Mouse (Mus musculus): Measurements from ENCODE around the gene Gal3st2. TPM values are rescaled to one million over a fixed set of nuclear protein-coding genes. Genes with fewer than 3 reads are reported as not detected.
"Not testable (repeated sequence)": the region's sequence is repeated elsewhere in the genome, so short reads cannot be mapped to it uniquely, and the experiment has no call there.

Gal3st2 gene
- not detected in 3 replicates for total RNA-seq (2017)

DNA sequence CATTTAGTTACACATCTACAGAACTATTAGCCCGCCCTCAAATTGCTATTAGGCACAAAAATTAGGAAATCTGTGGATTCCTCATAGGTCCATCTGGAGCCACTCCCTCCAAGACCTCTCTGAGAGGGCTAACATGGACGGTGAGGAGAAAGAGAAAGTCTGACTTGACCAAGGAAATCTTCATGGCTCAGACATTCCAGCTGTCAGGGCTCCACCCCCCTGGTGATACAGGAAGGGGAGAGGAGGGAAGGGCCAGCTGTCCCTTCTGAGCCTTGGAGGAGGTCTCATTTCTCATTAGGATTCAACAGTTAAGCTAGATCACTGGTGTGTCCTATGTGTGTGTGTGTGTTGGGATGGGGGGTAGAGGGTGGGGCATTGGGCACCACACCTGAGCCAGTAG, at the start of gene Gal3st2:
TSS of gene Gal3st2 (plus strand) at position 259 of the 400 bp plus-strand sequence.
- not testable (repeated sequence) for ATAC-seq (replicated peaks; ENCODE audit: insufficient number of reproducible peaks, low FRiP score, low TSS enrichment, poor library complexity, severe bottlenecking)

DNA sequence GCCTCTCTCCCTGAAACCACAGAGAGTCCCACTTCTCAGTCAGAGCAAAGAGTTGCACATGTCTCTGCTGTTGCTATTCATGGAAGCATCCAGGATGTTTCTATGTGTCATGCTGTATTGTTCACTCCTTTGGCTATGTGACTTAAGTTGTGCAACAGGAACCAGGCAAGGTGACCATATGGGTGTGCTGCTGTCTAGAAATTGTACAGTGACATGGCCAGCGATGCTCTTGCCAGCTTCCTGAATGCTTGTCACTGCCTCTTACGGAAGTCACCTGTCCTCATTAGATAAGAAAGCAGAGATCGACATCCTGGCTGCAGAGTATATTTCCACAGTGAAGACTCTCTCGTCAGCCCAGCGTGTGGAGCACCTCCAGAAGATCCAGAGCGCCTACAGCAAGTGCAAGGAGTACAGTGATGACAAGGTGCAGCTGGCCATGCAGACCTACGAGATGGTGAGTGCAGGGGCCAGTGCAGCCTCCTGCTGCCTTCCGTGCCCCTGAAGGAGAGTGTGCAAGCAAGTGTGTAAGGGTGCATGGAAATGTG, 49.5 kb upstream of the Gal3st2 start:
- no peak for ATAC-seq (replicated peaks; ENCODE audit: insufficient number of reproducible peaks, low FRiP score, low TSS enrichment, poor library complexity, severe bottlenecking)

DNA sequence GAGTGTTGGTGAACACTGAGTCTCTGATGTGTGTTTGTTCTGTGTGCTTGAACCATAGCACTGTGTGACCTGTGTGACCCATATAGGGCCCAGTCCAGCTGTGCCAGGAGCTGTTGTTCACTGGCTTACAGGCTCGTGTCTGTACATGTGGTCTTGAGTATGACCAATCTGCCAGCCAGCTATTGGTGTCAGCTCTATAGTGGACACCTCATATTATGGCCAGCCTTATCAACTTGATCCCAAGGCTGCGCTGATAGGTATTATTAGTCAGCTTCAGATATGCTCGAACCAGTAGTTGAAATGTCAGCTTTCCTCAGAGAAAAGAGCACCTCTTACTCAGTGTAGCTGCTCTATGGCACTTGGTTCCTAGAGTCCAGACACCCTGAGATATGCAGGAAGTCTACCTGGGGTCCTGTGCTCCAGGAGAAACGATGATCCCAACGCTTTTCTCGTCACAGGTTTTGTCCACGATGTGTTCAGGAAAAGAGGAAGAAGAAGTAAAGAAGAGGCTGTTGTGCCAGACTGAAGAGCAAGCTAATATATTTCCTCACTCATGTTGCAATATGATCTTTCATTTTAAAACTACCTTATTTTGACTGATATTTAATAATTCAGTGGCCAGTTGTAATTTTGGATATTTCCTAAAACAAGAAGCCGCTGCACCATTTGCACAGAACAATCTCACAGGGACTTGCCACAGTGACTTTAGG, 43.1 kb upstream of the Gal3st2 start:
- ATAC-seq (replicated peaks; ENCODE audit: insufficient number of reproducible peaks, low FRiP score, low TSS enrichment, poor library complexity, severe bottlenecking) = no peak

DNA sequence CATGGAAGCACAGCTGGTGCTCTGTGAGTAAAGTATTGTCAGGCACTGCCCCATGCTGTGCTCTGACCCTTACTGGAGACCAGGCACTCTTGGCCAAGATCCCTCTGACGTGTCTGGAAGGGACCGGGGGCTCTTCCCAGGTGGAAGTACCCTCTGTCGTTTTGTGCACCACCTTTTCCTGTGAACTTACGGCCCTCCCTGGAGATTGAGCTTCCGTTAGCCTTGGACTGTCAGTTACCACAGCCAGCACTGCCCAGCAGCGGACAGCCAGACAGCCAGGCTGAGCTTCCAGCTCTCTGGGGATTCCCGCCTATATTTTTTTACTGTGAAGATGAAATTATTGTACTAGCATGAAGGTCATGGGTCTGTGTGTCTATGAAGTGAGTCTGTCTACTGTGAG, 42.4 kb upstream of the Gal3st2 start:
- ATAC-seq (replicated peaks; ENCODE audit: insufficient number of reproducible peaks, low FRiP score, low TSS enrichment, poor library complexity, severe bottlenecking) = no peak

GRCm38 (mm10) chr1:93823796-93824495, 37.2 kb upstream of the Gal3st2 start:
- ATAC-seq (replicated peaks; ENCODE audit: insufficient number of reproducible peaks, low FRiP score, low TSS enrichment, poor library complexity, severe bottlenecking) = no peak

- ATAC-seq (replicated peaks; ENCODE audit: insufficient number of reproducible peaks, low FRiP score, low TSS enrichment, poor library complexity, severe bottlenecking) = no peak
Measured at GRCm38 (mm10) chr1:93824609-93825008, 36.5 kb upstream of the Gal3st2 start, which contains the start of gene D2hgdh. Gene D2hgdh, plus strand, starts transcription at chr1:93824909.

- ATAC-seq (replicated peaks; ENCODE audit: insufficient number of reproducible peaks, low FRiP score, low TSS enrichment, poor library complexity, severe bottlenecking) = peak; percentile 87
Measured at GRCm38 (mm10) chr1:93825105-93825674, 35.9 kb upstream of the Gal3st2 start.

DNA sequence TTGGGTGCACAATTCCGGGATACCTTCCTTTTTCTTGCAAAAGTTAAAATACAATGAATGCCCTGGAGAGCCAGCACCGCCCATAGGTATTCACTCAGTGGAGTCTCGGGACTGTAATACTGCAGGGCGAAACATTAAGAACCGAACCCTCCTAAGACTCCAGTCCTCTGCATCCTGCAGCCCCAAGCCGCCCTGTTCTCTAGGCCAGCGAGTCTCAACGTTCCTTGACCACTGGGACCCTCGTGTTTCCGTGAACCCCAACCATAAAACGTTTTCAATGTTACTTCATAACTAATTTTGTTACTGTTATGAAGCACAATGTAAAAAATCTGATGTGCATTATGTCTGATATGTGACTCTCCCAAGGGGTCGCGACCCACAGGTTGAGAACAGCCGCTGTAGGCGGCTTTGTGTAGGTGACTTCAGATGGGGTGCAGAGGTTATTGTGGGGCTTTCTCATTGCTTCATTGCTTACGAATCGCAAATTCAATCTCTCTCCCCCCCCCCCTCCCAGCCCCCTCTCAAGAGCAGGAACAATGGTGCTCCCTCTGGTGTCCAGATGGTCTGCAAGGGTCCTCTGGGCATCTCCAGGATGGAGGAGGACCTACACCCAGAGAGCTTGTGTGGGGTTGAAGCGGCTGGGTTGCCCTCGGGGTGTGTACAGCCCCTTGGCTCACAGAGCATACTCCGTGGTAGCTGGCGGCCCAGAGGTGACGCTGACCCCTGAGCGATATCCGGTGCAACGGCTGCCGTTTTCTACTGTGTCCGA, 35.2 kb upstream of the Gal3st2 start:
- ATAC-seq (replicated peaks; ENCODE audit: insufficient number of reproducible peaks, low FRiP score, low TSS enrichment, poor library complexity, severe bottlenecking) = no peak

DNA sequence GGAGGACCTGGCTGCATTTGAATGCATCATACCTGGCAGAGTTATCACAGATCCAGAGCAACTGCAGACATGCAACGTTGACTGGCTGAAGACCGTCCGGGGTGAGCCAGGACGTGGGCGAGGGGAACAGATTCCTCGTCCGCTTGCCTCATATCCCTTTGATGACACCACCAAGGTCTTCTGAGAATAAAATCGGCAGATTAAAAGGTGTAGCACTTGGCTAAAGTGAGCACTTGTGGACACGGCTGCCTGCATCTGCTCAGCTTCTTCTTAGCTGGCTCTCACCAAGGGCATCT, 34.6 kb upstream of the Gal3st2 start:
- no peak for ATAC-seq (replicated peaks; ENCODE audit: insufficient number of reproducible peaks, low FRiP score, low TSS enrichment, poor library complexity, severe bottlenecking)

- ATAC-seq (replicated peaks; ENCODE audit: insufficient number of reproducible peaks, low FRiP score, low TSS enrichment, poor library complexity, severe bottlenecking) = peak; percentile 38; the same call in 1 of the 2 replicates
Measured at GRCm38 (mm10) chr1:93832754-93833360, 28.2 kb upstream of the Gal3st2 start.

- no peak for ATAC-seq (replicated peaks; ENCODE audit: insufficient number of reproducible peaks, low FRiP score, low TSS enrichment, poor library complexity, severe bottlenecking)
Measured at GRCm38 (mm10) chr1:93834671-93835150, 26.4 kb upstream of the Gal3st2 start.

- no peak for ATAC-seq (replicated peaks; ENCODE audit: insufficient number of reproducible peaks, low FRiP score, low TSS enrichment, poor library complexity, severe bottlenecking)
Measured at GRCm38 (mm10) chr1:93835211-93835610, 25.9 kb upstream of the Gal3st2 start.

DNA sequence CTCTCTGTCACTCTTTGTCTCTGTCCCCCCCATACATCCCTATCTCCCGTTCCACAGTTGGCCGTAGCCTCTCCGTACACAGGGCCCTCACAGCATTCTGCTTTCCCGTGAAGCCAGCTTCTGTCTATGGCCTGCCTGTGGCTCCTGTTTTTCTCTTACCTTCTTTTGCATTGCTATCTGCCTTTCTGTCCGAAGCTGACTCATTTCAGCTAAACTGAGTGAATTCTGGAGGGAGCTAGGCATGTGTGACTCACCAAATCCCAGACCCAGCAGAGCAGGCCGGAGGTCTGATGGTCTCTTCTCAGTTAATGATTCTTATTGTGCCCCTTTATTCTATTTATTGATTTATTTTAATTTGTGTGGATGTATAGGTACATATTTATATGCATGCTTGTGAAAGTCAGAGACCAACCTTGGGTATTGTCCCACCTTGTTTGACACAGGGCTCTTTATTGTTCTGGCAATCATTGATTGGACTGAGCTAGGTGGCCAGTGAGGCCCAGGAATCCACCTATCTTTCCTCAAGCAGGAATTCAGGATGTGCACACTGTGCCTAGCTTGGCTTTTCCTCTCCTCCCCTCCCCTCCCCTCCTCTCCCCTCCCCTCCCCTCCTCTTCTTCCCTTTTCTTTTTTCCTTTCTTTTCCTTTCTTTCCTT, 25.1 kb upstream of the Gal3st2 start:
- no peak for ATAC-seq (replicated peaks; ENCODE audit: insufficient number of reproducible peaks, low FRiP score, low TSS enrichment, poor library complexity, severe bottlenecking)

DNA sequence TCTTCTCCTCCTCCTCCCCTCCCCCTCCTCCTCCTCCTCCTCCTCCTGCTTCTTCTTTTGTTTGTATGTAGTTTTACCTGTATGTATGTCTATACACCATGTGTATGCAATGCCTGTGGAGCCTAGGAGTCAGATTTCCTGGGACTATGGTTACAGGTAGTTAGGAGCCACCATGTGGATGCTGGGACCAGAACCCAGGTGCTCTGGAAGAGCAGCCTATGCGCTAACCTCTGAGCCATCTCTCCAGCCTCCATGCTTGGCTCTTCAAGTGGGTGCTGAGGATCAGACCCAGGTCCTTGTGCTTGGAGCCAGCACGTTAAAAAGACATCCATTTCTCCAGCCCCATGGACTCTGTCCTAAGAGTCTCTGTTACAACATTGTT, 24.6 kb upstream of the Gal3st2 start:
- no peak for ATAC-seq (replicated peaks; ENCODE audit: insufficient number of reproducible peaks, low FRiP score, low TSS enrichment, poor library complexity, severe bottlenecking)

DNA sequence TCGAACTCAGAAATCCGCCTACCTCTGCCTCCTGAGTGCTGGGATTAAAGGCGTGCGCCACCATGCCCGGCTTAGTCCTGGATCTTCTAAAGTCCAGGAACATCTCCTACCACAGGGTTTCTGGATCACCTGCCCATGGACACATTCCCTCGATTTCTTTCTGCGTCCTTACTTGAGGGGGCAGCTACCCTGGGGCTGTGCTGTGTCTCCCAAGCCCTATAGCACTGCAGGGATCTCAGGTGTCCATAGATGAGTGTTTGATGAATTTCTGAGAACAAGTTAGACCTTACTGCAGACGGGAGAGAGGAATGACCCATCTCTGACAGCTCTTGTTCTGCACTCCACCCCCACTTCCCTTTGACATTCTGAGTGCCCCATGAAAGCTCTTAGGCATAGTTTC, 23.8 kb upstream of the Gal3st2 start:
- ATAC-seq (replicated peaks; ENCODE audit: insufficient number of reproducible peaks, low FRiP score, low TSS enrichment, poor library complexity, severe bottlenecking) = no peak

GRCm38 (mm10) chr1:93838569-93838968, 22.5 kb upstream of the Gal3st2 start:
- 0 out of 2 replicates have a peak, but pooled peaks have one; percentile 27 for ATAC-seq (replicated peaks; ENCODE audit: insufficient number of reproducible peaks, low FRiP score, low TSS enrichment, poor library complexity, severe bottlenecking)

DNA sequence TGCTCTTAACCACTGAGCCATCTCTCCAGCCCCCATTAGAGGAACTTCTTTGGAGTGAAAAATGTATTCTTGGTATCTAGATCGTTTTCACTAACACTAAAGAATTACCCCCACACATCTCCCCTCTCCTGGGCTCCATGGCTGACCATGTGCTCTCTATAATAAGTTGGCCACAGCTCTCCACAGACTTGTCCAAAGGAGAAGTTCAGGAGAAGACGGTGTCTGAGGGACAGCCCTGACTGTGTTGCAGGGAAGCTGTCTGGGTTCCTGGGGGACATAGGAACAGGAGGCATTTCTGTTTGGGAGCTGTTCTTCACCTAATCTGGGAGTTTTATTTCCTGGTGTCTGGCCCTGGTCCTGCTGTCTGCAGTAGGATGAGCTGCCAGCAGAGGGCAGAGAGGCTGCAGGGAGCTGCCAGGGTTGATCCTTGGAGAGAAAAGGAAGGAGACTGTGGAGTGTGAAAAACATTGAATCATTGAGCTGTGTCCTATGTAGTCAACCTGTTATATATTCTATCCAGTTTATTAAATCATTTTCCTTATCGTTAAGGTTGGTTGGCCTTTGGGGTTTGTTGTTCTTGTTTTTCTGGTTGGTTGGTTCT, 15.2 kb upstream of the Gal3st2 start:
- peak; percentile 56; the same call in 1 of the 2 replicates for ATAC-seq (replicated peaks; ENCODE audit: insufficient number of reproducible peaks, low FRiP score, low TSS enrichment, poor library complexity, severe bottlenecking)

DNA sequence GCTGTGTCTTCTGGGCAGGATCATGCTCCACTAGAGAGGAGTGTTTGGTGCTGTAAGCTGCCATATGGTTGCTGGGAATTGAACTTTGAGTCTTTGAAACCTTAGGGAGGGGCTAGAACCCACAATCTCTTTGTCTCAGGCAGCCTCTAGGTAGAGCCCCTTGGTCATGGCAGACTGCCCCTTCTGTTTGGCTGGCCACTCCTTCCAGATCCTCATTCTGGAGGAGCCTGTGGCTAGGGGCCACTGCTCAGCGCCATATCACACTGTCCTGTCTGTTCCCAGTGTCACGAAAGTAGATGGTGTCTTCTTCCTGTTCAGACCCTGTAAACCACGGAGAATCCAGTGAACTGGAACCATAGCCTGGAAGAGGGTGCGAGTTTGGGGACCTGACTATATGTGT, 5.3 kb upstream of the Gal3st2 start:
- not testable (repeated sequence) for ATAC-seq (replicated peaks; ENCODE audit: insufficient number of reproducible peaks, low FRiP score, low TSS enrichment, poor library complexity, severe bottlenecking)
